Mouse (Mus musculus): ENCODE data around the gene Spats2.
"Not testable (repeated sequence)": the region's sequence is repeated elsewhere in the genome, so short reads cannot be mapped to it uniquely, and the experiment has no call there.

Spats2 gene

DNA sequence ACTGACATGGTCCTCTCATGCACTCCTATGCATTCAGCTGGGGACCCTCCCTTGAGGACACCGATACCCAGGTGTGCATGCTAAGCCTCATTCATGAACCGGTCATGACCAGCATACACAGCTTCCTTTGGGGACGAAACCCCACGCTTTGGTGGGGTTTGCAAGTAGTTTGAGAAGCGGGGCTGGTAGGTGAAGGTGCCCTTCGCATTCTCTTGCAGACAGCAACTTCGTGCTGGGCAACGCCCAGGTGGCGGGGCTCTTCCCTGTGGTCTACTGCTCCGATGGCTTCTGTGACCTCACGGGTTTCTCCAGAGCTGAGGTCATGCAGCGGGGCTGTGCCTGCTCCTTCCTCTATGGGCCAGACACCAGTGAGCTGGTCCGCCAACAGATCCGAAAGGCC lies 100.4 kb downstream of the Spats2 start:
- no peak for DNase-seq

DNA sequence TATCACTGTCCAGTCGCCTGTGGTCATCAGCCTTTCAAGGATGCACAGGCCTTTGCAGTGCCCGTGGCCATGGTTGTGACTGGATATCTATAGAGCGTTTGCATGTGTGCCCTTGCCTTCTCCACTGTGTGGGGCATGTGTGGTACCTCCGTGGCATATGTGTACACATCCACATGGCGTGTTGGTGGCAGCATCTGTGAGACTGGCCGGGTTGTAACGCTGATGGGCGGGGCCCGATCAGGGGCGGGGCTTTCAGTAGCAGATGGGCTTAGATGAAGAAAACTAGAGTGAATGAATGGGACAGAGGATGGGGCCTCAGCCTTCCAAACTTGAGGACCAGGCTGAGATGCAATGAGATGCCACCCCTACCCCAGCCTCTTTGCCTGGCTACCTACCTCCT lies 106.3 kb downstream of the Spats2 start:
- DNase-seq: no peak

DNA sequence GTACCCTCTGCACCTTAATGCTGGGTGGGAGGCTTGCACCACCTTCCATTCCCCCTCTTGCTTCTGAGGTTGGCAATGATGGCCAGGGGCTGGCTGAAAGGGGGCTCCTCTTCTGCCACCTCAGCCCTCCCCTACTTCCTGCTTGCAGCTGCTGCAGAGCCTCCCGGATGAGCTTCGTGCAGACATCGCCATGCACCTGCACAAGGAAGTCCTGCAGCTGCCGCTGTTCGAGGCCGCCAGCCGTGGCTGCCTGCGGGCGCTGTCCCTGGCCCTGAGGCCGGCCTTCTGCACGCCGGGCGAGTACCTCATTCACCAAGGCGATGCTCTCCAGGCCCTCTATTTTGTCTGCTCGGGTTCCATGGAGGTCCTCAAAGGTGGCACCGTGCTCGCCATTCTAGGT lies 108.0 kb downstream of the Spats2 start:
- no peak for DNase-seq

DNA sequence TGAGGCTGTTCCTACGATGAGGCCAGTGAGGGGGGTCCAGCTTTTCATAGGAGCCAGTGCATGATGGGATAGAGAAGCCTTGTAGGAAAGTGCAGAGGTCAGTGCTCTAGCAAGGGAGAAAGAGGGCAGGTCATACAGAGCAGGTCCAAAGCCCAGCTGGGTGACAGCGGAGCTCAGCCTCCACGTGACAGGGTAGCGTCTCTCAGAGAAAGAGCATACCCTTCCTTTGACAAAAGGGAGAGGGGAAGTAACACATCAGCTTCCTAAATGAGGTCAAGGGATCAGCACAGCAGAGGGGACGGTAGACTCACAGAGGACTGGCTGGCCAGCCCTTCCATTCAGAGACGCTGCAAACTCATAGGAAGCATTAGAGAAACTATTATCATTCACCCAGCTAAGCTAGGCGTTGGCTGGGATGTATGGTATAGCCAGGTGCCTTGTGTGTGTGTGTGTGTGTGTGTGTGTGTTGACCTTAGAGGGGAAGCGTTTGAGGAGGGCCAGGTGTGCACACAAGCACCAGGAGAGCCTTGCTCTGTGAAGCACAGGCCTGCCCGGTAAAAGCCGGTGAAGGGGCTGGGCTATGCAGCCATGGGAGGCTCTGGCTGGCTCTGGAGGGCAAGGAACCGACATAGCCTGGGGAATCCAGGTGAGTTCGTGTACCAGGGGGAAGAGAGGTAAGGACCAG lies 108.8 kb downstream of the Spats2 start:
- no peak for DNase-seq

DNA sequence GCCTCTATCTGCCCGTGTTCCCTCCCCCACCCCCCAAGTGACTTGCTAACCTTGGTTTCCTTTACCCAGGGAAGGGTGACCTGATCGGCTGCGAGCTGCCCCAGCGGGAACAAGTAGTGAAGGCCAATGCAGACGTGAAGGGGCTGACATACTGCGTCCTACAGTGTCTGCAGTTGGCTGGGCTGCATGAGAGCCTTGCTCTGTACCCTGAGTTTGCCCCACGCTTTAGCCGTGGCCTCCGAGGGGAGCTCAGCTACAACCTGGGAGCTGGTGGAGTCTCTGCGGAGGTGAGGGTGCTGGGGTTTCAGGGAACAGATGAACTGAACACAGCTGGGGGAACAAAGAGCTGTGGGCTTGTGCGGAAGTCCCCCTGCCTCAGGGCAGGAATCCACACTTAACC lies 112.3 kb downstream of the Spats2 start:
- DNase-seq: no peak

DNA sequence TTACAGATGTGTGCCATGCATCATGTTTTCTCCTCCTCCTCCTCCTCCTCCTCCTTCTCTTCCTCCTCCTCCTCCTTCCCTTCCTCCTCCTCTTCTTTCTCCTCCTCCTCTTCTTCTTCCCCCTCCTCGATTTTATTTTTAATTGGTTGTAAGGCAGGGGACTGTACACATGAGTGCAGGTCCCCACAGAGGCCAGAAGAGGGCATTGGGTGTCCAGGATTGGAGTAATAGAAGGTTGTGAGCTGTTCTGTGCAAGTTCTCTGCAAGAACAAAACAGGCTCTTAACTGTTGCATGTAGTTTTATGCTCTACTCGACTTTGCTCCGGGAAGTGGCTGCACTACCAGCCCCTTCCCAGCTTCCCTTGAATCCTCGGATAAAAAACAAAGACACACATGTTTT lies 114.4 kb downstream of the Spats2 start:
- DNase-seq: no peak

DNA sequence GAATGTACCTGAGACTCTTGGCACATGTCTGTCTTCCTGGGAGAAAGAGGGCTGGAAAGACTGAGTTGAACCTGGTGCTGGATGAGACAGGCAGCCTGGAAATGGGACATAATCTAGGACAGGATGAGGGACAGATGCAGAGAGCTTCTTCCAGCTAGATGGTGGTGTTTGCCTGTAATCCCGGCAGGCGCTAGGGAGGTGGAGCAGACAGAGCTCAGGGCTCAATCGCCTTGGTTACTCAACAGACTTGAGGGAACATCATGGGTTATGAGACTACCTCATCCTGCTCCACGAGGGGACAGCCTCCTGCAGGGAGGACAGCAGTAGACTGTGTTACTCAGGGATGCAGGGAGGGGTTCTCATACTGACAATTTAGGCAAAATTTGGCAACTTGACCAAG lies 115.5 kb downstream of the Spats2 start:
- no peak for DNase-seq

DNA sequence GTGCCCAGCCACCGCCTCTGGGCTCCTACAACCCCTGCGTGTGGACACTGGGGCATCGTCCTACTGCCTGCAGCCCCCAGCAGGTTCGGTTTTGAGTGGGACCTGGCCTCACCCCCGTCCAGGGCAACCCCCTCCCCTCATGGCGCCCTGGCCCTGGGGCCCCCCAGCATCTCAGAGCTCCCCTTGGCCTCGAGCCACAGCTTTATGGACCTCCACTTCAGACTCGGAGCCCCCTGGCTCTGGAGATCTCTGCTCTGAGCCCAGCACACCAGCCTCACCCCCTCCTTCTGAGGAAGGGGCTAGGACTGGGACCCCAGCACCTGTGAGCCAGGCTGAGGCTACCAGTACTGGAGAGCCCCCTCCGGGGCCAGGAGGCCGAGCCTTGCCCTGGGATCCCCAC lies 116.3 kb downstream of the Spats2 start:
- DNase-seq: no peak

DNA sequence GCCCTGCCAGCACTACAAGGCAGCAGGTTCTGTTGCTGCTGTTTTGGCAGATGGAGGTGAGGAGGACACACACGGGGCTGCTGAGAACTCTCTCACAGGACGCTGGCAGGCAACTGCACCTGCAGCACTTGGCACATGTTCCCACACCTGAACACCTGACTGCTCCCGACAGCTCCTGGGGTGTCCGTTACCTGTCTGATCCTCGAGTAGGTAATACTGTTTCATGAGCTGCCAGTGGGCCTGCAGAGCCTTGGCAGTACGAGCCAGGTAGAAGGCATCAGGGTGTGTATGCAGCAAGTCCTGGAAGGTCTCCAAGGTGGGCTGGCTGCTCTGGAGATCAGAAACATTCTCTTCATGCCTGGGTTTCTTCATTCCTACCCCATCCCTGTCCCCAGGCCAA lies 121.0 kb downstream of the Spats2 start:
- DNase-seq: not testable (repeated sequence)

DNA sequence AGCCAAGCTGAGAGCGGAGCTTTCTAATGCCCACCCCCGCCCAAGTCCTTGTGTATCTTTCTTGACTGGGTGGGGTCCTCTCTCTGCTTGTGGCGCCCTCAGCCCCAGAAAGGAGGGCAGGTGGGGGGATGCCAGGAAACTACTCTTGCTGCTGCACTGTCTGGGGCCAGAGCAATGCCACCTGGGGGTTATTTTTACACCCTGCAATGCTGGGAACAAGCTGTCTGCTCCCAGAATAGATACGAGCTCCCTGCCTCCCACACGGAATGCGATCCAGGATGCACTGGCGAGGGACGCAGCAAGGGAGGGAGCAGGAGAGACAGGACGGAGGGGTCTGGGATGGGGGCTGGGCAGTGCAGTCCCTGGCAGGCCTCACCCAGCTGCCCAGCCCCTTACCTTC lies 123.3 kb downstream of the Spats2 start:
- DNase-seq: no peak

DNA sequence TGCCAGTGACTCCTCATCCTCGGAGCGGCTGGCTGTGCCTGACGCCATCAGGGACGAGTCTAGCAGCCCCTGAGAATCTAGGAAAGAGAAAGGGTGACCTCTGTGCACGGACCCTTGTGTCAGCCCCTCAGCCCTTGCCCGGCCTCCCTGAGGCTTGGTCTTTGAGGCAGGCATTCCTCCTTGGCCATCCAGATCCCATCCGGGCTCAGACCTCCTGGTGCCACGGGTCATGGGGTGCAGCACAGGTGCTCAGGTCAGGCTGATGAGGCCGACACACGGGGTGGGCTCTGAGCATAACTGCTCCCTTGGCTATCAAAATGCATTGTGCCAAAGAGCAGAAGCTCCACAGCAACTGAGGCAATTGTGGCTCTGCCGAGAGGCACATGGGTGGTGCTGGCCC lies 124.2 kb downstream of the Spats2 start:
- no peak for DNase-seq

DNA sequence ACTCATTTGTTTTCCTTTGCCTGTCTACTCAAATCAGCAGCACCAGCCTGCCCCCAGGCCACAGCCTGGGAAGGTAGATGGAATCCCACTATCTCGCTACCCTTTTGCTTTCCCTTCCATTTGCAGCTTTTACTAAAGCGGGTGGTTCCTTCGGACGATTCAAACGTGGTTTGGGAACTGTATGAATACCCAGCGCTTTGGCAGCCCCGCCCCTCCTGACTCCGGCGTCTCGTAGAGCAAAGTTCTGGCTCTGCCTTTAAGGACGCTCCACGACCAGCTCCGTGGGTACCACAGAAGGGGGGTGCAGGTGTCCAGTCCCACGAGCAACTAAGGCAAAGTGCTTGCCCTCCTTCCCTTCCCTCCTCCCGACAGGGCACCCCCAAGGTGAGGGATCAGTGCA lies 125.4 kb downstream of the Spats2 start:
- peak; percentile 13 for DNase-seq

DNA sequence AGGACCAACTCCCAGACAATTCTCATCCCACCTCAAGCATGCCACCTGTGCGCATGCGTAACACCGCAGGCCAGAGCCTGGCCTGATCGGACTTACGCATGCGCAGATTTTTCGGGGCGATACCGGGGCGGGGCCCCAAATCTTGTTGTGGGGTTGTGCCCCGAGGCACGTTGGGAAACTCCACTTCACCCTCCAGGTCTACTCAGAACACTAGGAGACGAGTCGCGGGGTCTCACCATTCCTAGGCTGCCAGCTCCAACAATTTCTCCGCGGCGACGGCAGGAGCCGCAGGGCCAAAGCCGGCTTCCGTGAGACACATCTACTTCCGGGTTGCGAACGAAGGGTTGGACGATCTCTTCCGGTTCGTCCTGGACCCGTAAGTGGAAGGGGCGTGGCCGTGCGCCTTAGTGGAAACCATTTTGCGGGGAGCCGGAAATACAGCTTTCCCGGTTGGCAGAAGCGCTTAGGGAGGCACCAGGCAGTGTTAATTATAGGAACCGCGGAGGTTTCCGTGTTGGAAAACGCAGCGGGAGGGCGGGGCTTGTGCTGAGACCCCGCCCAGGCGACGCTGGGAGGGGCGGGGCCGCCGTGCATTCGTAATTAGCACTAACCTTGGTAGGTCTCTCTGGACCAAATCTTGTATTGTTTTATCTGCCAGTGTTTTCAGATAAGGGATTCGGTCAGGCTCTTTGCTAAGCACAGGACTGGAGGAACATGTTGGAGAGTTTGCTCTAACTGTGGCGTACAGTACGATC lies 126.1 kb downstream of the Spats2 start, which contains the start of gene Mcrs1:
Mcrs1 (minus strand) TSS at position 336 of the 755 bp plus-strand sequence.
- peak; percentile 98 for DNase-seq

DNA sequence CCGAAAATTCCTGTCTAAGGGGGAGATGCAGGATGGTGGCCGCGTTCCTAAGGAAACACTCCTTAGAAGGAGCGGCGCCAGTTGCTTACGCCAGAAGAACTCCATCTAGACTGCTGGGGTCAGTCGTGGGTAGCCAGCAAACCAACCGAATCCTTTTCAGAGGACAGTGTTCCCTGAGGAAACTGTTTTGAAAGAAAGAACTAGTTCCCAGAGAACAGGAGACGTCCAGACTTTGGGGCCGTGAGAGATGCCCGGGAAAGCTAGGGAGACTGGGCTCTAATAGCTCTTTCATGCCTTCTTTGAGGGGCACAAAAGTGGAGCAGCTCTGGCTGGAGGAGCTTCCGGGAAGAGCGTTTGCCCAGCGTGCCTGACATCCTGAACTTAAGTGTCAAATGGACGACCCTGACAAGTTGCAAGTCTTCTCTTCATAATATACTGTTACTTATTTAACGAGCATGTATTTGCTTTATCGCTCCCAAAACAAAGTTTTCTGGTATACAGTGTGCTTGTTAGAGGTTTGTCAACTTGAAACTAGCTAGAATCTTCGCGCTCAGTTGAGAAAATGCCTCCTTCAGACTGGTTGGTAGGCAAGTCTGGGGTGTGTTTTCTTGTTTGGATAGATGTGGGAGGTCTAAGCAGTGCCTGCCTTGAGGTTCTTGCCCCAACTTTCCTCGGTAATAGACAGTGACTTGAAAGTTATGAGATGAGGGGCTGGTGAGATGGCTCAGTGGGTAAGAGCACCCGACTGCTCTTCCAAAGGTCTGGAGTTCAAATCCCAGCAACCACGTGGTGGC lies 126.9 kb downstream of the Spats2 start:
- peak; percentile 75 for DNase-seq

DNA sequence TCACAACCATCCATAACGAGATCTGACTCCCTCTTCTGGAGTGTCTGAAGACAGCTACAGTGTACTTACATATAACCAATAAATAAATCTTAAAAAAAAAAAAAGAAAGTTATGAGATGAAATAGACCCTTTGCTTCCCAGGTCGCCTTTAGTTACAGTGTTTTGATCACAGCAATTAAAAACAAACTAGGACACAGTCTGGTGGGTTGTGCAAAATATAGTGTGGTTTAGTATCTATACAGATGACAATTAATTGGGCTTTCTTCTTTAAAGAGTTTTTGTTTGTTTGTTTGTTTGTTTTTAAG lies 127.4 kb downstream of the Spats2 start:
- not testable (repeated sequence) for DNase-seq

DNA sequence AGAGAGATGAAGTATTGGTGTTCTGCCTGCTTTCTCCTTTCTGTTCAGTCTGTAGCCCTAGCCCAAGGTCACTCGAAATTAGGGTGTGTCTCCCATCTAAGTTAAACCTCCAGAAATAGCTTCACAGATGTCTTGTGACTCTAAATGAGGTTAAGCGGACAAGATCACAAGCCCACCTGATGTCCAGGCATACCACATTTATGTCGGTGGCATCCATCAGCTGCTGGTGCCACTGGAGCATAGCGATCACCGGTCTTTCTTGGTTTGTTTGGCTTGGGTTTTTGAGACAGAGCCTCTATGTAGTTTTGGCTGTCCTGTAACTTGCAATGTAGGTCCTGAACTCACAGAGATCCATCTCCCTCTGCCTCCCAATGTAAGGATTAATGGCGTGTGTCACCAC lies 128.1 kb downstream of the Spats2 start:
- no peak for DNase-seq

DNA sequence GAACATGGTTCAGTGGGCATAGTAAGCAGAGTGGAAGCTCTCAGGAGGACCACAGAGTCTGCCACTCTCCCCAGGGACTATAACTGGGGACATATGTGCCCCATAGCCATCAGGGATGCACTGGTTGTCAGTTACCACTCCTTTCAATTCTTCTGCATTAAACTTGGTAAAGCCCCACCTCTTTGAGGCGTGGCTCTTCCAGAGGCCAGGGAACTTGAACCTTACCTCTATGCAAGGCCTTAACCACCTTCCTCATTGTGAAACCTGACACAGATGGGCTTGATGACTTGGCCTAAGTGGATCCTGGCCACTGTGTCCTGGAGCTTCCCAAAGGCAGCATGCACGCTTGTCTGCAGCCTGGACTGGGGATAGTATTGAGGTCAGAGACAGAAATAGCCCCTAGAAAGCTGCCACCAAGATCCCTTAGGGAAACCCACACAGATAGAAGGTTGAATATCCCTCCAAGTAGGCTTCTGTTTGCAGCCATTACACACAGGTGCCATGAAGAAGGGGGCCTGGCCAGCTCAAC lies 128.8 kb downstream of the Spats2 start:
- DNase-seq: no peak

DNA sequence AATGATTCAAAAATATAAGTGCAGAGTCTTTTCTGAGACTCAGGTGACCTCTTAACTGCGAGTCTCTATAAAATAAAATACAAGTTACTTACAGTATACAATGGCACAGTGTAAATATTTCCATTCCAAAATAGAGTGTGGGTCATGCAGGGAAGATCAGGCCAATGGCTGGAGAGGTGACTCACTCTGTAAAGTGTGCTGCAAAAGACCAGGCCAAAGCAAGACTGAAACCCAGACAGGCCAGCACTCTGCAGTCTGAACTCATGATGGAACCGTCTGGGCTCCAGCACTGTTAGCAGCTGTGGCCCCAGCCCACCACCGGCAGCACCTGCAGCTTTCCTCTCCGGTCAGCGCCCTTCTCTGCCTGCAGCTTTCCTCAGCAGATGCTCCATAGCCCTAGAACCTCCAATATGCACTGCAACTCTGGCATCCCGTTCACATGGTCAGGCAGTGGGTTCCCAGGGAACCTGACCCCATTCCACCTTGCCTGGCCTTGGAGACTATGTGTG lies 129.6 kb downstream of the Spats2 start:
- DNase-seq: no peak

DNA sequence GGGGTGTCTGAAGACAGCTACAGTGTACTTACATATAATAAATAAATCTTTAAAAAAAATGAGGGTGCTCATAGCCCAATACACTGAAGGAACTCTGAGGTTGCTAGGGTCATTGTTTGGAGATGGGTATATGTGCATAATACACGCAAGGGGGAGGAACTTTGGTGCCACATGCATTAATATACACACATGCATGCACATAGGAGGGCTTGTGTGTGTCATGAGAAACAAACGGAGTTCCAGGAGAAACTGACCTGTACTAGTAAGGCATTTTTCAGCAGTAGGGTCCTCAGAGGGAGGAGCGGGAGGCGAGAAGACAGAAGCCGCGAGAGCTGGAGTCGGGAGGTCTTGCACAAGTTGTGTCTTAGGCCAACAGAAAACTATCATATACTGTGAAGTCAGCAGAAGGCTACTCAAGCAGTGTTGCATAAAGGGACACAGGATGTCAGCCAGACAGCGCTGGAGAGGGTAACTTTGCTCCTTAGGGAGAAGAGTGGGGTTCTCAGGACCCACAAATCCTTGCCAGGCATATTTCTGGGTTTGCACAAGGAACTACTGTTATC lies 133.5 kb downstream of the Spats2 start:
- DNase-seq: peak; percentile 10

DNA sequence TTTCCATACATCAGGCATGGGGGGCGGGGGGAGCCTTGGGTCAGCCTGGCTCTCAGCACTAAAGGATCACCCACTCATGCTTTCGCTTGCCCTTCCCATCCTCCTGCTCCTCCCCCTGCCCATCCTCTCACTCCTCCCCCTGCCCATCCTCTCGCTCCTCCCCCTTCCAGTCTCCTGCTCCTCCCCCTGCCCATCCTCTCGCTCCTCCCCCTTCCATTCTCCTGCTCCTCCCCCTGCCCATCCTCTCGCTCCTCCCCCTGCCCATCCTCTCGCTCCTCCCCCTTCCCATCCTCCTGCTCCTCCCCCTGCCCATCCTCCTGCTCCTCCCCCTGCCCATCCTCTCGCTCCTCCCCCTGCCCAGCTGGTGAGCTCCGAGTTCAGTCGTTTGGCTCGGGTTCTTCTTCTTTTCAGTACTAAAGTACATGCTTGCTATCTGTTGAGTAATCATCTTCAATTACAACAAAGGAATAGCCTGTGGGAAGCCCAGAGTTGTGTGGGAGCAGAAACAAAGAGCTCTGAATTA lies 134.1 kb downstream of the Spats2 start:
- peak; percentile 80 for DNase-seq

DNA sequence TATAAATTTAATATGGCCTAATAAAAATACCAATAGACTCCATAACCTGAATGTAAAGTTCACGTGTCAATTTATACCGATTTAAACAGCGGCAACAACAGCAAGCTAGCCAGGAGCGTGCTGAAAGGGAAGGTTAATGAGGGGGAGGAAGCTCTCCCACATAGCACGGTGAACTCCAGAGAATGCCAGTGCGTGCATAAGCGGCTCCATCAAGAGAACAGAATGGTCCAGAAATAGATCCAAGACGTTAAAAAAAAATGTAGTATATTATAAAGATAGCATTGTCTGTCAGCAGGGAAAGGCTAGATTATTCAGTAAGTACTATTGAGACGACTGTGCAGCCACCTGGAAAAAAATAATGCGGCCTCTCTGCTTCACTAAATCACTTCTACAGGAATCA lies 137.0 kb downstream of the Spats2 start:
- DNase-seq: no peak

Measured in lung, postnatal 14 days (tissue).